Mouse (Mus musculus): ENCODE results near the gene Slc6a4.
A peak's percentile ranks its signal among the peaks of the same experiment; 100 is the strongest.

Slc6a4 gene

GRCm38 (mm10) chr11:76997916-76998704 is at the start of gene Slc6a4:
Slc6a4 (plus strand) TSS chr11:76998603.
- DNase-seq (ENCODE audit: low spot score in 2 of 2), result peak in 1 of 2 experiments; percentile 11

- peak; percentile 16 to 51 for DNase-seq (ENCODE audit: low spot score in 2 of 2)
Observed at GRCm38 (mm10) chr11:76953536-76953935, 44.9 kb upstream of the Slc6a4 start.

- no peak for DNase-seq (ENCODE audit: low spot score in 2 of 2)
Observed at GRCm38 (mm10) chr11:76965703-76966102, 32.7 kb upstream of the Slc6a4 start.

GRCm38 (mm10) chr11:76970328-76970727 is 28.1 kb upstream of the Slc6a4 start:
- no peak for DNase-seq (ENCODE audit: low spot score in 2 of 2)

GRCm38 (mm10) chr11:76974680-76975319 is 23.6 kb upstream of the Slc6a4 start:
- no peak for DNase-seq (ENCODE audit: low spot score in 2 of 2)

GRCm38 (mm10) chr11:76981570-76982141 is 16.7 kb upstream of the Slc6a4 start:
- DNase-seq (ENCODE audit: low spot score in 2 of 2), result no peak

GRCm38 (mm10) chr11:76982415-76982814 is 16.0 kb upstream of the Slc6a4 start:
- no peak for DNase-seq (ENCODE audit: low spot score in 2 of 2)

- no peak for DNase-seq (ENCODE audit: low spot score in 2 of 2)
Observed at GRCm38 (mm10) chr11:76983641-76984040, 14.8 kb upstream of the Slc6a4 start.

- no peak for DNase-seq (ENCODE audit: low spot score in 2 of 2)
Observed at GRCm38 (mm10) chr11:76984173-76984572, 14.2 kb upstream of the Slc6a4 start.

- DNase-seq (ENCODE audit: low spot score in 2 of 2), result no peak
Observed at GRCm38 (mm10) chr11:76990839-76991238, 7.6 kb upstream of the Slc6a4 start.

GRCm38 (mm10) chr11:76992886-76993285 is 5.5 kb upstream of the Slc6a4 start:
- no peak for DNase-seq (ENCODE audit: low spot score in 2 of 2)

- no peak for DNase-seq (ENCODE audit: low spot score in 2 of 2)
Observed at GRCm38 (mm10) chr11:76995966-76996672, 2.3 kb upstream of the Slc6a4 start.

GRCm38 (mm10) chr11:76997305-76997704 is 1.1 kb upstream of the Slc6a4 start:
- peak; percentile 60 to 67 for DNase-seq (ENCODE audit: low spot score in 2 of 2)

GRCm38 (mm10) chr11:76998705-76999226 is 363 bp downstream of the Slc6a4 start:
- DNase-seq (ENCODE audit: low spot score in 2 of 2), result peak in 1 of 2 experiments; percentile 22

GRCm38 (mm10) chr11:77000741-77001140 is 2.3 kb downstream of the Slc6a4 start:
- DNase-seq (ENCODE audit: low spot score in 2 of 2), result no peak

- DNase-seq (ENCODE audit: low spot score in 2 of 2), result no peak
Observed at GRCm38 (mm10) chr11:77002361-77002760, 4.0 kb downstream of the Slc6a4 start.

GRCm38 (mm10) chr11:77005881-77006280 is 7.5 kb downstream of the Slc6a4 start:
- DNase-seq (ENCODE audit: low spot score in 2 of 2), result no peak

GRCm38 (mm10) chr11:77006616-77007015 is 8.2 kb downstream of the Slc6a4 start:
- DNase-seq (ENCODE audit: low spot score in 2 of 2), result no peak

- no peak for DNase-seq (ENCODE audit: low spot score in 2 of 2)
Observed at GRCm38 (mm10) chr11:77009069-77010025, 10.9 kb downstream of the Slc6a4 start.

- DNase-seq (ENCODE audit: low spot score in 2 of 2), result no peak
Observed at GRCm38 (mm10) chr11:77010762-77011475, 12.5 kb downstream of the Slc6a4 start.
